Mouse (Mus musculus) intestine, postnatal 0 days (tissue): ENCODE results near the gene BC048403. TPM values are rescaled to one million over a fixed set of nuclear protein-coding genes. Genes with fewer than 3 reads are reported as not detected.

ENCODE experiments used
- ATAC-seq: fragments of 200-750 bp; cut with Nextera tagmentation; 2 replicates; pipeline ENCODE4 v1.8.0; 2017; ENCODE audit warnings: mild to moderate bottlenecking, moderate TSS enrichment, moderate library complexity
- H3K27ac ChIP-seq: fragments of 300-500 bp; sonication (generic); 2 replicates; pipeline ENCODE4 v1.5.1; 2014; ENCODE audit warnings: mild to moderate bottlenecking, low read depth, low read length, moderate library complexity
- H3K27me3 ChIP-seq: fragments of 300-500 bp; sonication (generic); replicated peaks from 2 replicates; pipeline ENCODE4 v1.6.1; 2014; ENCODE audit warnings: low read length, mixed read lengths; ENCODE audit not compliant: control insufficient read depth, insufficient read depth
- H3K36me3 ChIP-seq: fragments of 300-500 bp; sonication (generic); 2 replicates; pipeline ENCODE4 v1.6.1; 2014; ENCODE audit warnings: mild to moderate bottlenecking, moderate library complexity; ENCODE audit not compliant: control insufficient read depth, insufficient read depth
- H3K4me1 ChIP-seq: fragments of 300-500 bp; sonication (generic); replicated peaks from 2 replicates; pipeline ENCODE4 v1.6.1; 2014; ENCODE audit warnings: antibody characterized with exemption, low read length, mixed read lengths; ENCODE audit not compliant: control insufficient read depth, insufficient read depth
- H3K4me2 ChIP-seq: fragments of 300-500 bp; sonication (generic); replicated peaks from 2 replicates; pipeline ENCODE4 v1.6.1; 2014; ENCODE audit warnings: low read depth, mild to moderate bottlenecking, moderate library complexity
- H3K4me3 ChIP-seq: fragments of 300-500 bp; sonication (generic); 2 replicates; pipeline ENCODE4 v1.5.1; 2014; ENCODE audit warnings: low read depth, low read length
- H3K9ac ChIP-seq: fragments of 300-500 bp; sonication (generic); 2 replicates; pipeline ENCODE4 v1.6.1; 2014; ENCODE audit warnings: mild to moderate bottlenecking, low read depth, low read length
- H3K9me3 ChIP-seq: fragments of 300-500 bp; sonication (generic); 2 replicates; pipeline ENCODE4 v1.6.1; 2016; ENCODE audit warnings: mixed run types; ENCODE audit not compliant: control insufficient read depth
- CTCF ChIP-seq: sonication (generic); IDR thresholded peaks from 2 replicates; pipeline ENCODE4 v1.5.1; 2016; ENCODE audit warnings: low read depth, mild to moderate bottlenecking, control low read depth, antibody characterized with exemption, moderate library complexity
- WGBS: fragments of 180-500 bp; shearing (Covaris S2); extraction: QIAGEN DNeasy Blood & Tissue Kit; methylation state at CpG from one replicate; pipeline ENCODE4 v1.1.7; 2014; 5-methylcytosine and 5-hydroxymethylcytosine counted together
- polyA plus RNA-seq: library from polyadenylated mRNA; unstranded; fragments of >200 nt; fragmentation: Nextera tagmentation; extraction: Ambion mirVana; gene quantifications from 2 replicates; pipeline ENCODE4 v1.2.1, GENCODE M21; 2015

The BC048403 gene
- polyA plus RNA-seq: 2.4 and 2.5 TPM in 2 replicates

- Histone ChIP-seq H3K27me3 (no peaks in the 10 kb centered on the region), H3K27ac (peak within 1 kb of the TSS; percentile 66; the same call in 1 of the 2 replicates), H3K4me3 (peak within 1 kb of the TSS; percentile 91), H3K36me3 (no peaks in the 10 kb centered on the region), H3K9me3 (no peaks in the 10 kb centered on the region), H3K9ac (peak within 1 kb of the TSS; percentile 78), H3K4me2 (peak within 1 kb of the TSS; percentile 97), H3K4me1 (no peaks in the 10 kb centered on the region)
- TF ChIP-seq CTCF: no peak
- WGBS: under 1% methylated on average over 57 of the region's 68 CpGs
- ATAC-seq: peak; percentile 98
Observed at GRCm38 (mm10) chr10:121739548-121740505, at the start of gene BC048403. BC048403 (plus strand) TSS chr10:121739937.

GRCm38 (mm10) chr10:121692944-121693579 is 46.7 kb upstream of the BC048403 start:
- Histone ChIP-seq H3K36me3 (no peaks in the 10 kb centered on the region), H3K27me3 (no peaks in the 10 kb centered on the region), H3K27ac (no peak overlapping the region), H3K4me1 (no peaks in the 10 kb centered on the region), H3K4me3 (peak overlapping the region; percentile 31), H3K9ac (no peak overlapping the region), H3K9me3 (no peaks in the 10 kb centered on the region), H3K4me2 (peak overlapping the region; percentile 58)
- 25% methylated on average over 18 of the region's 18 CpGs for WGBS
- TF ChIP-seq CTCF: no peak
- peak; percentile 64 for ATAC-seq

- Histone ChIP-seq H3K9ac (no peak overlapping the region), H3K27me3 (no peaks in the 10 kb centered on the region), H3K9me3 (no peaks in the 10 kb centered on the region), H3K4me1 (no peaks in the 10 kb centered on the region), H3K36me3 (no peaks in the 10 kb centered on the region), H3K4me3 (no peak overlapping the region), H3K4me2 (no peak overlapping the region), H3K27ac (no peak overlapping the region)
- ATAC-seq: no peak
- WGBS: 85% methylated on average over 11 of the region's 11 CpGs
- TF ChIP-seq CTCF: no peak
Observed at GRCm38 (mm10) chr10:121694567-121694966, 45.2 kb upstream of the BC048403 start.

GRCm38 (mm10) chr10:121701296-121702248 is 38.2 kb upstream of the BC048403 start:
- H3K9me3 ChIP-seq: no peaks in the 10 kb centered on the region
- no peaks in the 10 kb centered on the region for H3K27me3 ChIP-seq
- H3K4me3 ChIP-seq: no peak overlapping the region
- peak; percentile 82 for TF ChIP-seq CTCF
- no peak for ATAC-seq
- no peaks in the 10 kb centered on the region for H3K4me1 ChIP-seq
- no peak overlapping the region for H3K9ac ChIP-seq
- no peak overlapping the region for H3K4me2 ChIP-seq
- H3K27ac ChIP-seq: no peak overlapping the region
- no peaks in the 10 kb centered on the region for H3K36me3 ChIP-seq
- WGBS: 51% methylated on average over 11 of the region's 11 CpGs

GRCm38 (mm10) chr10:121703619-121704018 is 36.1 kb upstream of the BC048403 start:
- ATAC-seq: no peak
- H3K27me3 ChIP-seq: no peaks in the 10 kb centered on the region
- H3K36me3 ChIP-seq: no peaks in the 10 kb centered on the region
- no peak overlapping the region for H3K4me3 ChIP-seq
- H3K4me1 ChIP-seq: no peaks in the 10 kb centered on the region
- H3K9me3 ChIP-seq: no peaks in the 10 kb centered on the region
- no peak for TF ChIP-seq CTCF
- no peak overlapping the region for H3K4me2 ChIP-seq
- 75% methylated on average over 6 of the region's 6 CpGs for WGBS
- no peak overlapping the region for H3K9ac ChIP-seq
- H3K27ac ChIP-seq: no peak overlapping the region

GRCm38 (mm10) chr10:121704871-121705270 is 34.9 kb upstream of the BC048403 start:
- no peak for TF ChIP-seq CTCF
- Histone ChIP-seq H3K9me3 (no peaks in the 10 kb centered on the region), H3K27me3 (no peaks in the 10 kb centered on the region), H3K27ac (no peak overlapping the region), H3K4me1 (no peaks in the 10 kb centered on the region), H3K4me3 (no peak overlapping the region), H3K4me2 (no peak overlapping the region), H3K9ac (no peak overlapping the region), H3K36me3 (no peaks in the 10 kb centered on the region)
- WGBS: 87% methylated on average over 6 of the region's 6 CpGs
- no peak for ATAC-seq
